Mouse (Mus musculus): ENCODE measurements at regions not wholly inside any gene's neighbourhood (a gene's known extent, or its start where the extent isn't known, plus 50 kb on each side); places are given as distances from the start of the nearest gene placed in this dataset.

DNA sequence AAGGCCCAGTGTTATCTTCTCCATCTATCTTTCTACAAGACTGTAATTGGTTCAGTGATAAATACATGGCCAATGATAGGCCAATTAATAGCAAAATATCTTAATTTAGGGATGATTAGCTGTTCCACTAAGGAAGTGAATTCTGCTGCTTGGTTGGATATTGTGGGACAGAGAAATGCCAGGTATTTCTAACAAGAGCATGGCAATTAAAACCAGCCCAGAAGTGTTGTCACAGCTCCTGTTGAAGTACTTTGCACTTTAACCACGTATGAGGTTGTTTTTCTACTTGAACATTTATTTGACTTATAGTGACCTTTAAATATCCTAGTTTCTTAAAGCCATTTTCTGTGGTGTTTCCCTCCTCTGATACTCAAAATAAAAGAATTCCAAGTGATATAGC is 65.7 kb upstream of the Acsl4 start:
- H3K27me3 ChIP-seq (ENCODE audit: insufficient read depth, low read length), result no peaks in the 10 kb centered on the region
- no peak for TF ChIP-seq TAL1 (conservative IDR thresholded peaks at IDR 0.05; ENCODE audit: low read depth, low read length)
- no peak for TF ChIP-seq CTCF (IDR thresholded peaks at IDR 0.05; ENCODE audit: low read depth, low read length)
- no peak for ATAC-seq (ENCODE audit: extremely low read depth, insufficient number of reproducible peaks, low FRiP score, poor library complexity, severe bottlenecking)

DNA sequence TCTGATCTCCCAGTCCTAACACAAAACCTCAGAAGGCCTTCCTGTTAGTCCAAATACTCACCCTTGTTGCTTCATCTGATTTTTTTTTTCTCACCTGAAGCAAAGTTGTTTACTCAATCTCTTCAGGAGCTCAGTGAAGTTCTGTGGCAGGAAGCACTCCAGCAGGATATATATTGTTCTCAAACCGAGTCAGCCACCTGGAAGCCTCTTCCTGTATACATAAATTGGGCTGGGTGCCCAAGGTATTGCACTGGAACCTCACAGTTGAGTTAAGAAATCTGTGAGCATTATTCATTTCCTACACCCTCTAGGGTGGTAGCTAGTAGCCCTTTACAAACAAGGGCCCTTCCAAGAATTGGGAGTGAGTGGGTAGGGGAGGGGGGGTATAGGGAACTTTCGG is 73.8 kb upstream of the Acsl4 start:
- ATAC-seq (ENCODE audit: extremely low read depth, insufficient number of reproducible peaks, low FRiP score, poor library complexity, severe bottlenecking), result no peak
- no peak for TF ChIP-seq GATA1 (IDR thresholded peaks at IDR 0.05; ENCODE audit: borderline replicate concordance, low read length)
- no peak for TF ChIP-seq GATA2 (IDR thresholded peaks at IDR 0.05; ENCODE audit: borderline replicate concordance, low read depth, low read length)
- no peak for TF ChIP-seq TAL1 (conservative IDR thresholded peaks at IDR 0.05; ENCODE audit: low read depth, low read length)
- TF ChIP-seq POLR2AphosphoS5 (IDR thresholded peaks at IDR 0.05; ENCODE audit: insufficient replicate concordance, low read depth, low read length), result no peak
- no peak for TF ChIP-seq CTCF (IDR thresholded peaks at IDR 0.05; ENCODE audit: low read depth, low read length)
- H3K27me3 ChIP-seq (ENCODE audit: insufficient read depth, low read length), result no peaks in the 10 kb centered on the region
- H3K4me3 ChIP-seq (ENCODE audit: low read depth, low read length), result no peak overlapping the region
- no peak for DNase-seq (ENCODE audit: low spot score)
- no peaks in the 10 kb centered on the region for H3K36me3 ChIP-seq (replicated peaks)
- no peaks in the 10 kb centered on the region for H3K9me3 ChIP-seq (replicated peaks)
- peaks cover 9% of the 10 kb centered on the region for H3K4me1 ChIP-seq (ENCODE audit: insufficient read depth, low read depth, low read length)

More for the DNA sequence above, 65.7 kb upstream of the Acsl4 start:
- H3K9me3 ChIP-seq (replicated peaks), result no peaks in the 10 kb centered on the region
- DNase-seq (ENCODE audit: low spot score), result no peak
- H3K36me3 ChIP-seq (replicated peaks), result no peaks in the 10 kb centered on the region
- no peak overlapping the region for H3K4me3 ChIP-seq (ENCODE audit: low read depth, low read length)
- peaks cover 3% of the 10 kb centered on the region; the same call in 1 of the 2 replicates for H3K4me1 ChIP-seq (ENCODE audit: insufficient read depth, low read depth, low read length)

DNA sequence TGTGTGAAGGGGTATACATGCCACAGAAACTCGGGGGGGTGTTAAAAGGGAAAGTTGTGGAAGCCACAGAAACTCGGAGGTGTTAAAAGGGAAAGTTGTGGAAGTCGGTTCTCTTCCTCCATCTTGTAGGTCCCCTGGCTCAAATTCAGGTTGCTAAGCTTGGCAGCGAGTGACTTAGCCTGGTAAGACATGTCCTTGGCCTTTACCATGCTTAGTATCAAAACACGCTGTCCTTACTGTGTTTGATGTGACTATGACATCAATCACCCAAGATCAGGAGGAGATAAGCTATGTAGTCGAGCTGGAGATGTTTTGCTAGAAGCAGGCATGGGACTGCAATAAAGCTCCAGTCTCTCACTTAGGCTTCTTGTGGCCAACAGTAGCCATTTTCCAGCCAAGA is 74.4 kb upstream of the Acsl4 start:
- Histone ChIP-seq H3K36me3 (replicated peaks) (no peaks in the 10 kb centered on the region), H3K4me3 (ENCODE audit: low read depth, low read length) (no peak overlapping the region), H3K9me3 (replicated peaks) (no peaks in the 10 kb centered on the region), H3K4me1 (ENCODE audit: insufficient read depth, low read depth, low read length) (peaks cover 15% of the 10 kb centered on the region), H3K27me3 (ENCODE audit: insufficient read depth, low read length) (no peaks in the 10 kb centered on the region)
- no peak for TF ChIP-seq GATA2 (IDR thresholded peaks at IDR 0.05; ENCODE audit: borderline replicate concordance, low read depth, low read length)
- TF ChIP-seq TAL1 (conservative IDR thresholded peaks at IDR 0.05; ENCODE audit: low read depth, low read length), result no peak
- no peak for TF ChIP-seq POLR2AphosphoS5 (IDR thresholded peaks at IDR 0.05; ENCODE audit: insufficient replicate concordance, low read depth, low read length)
- no peak for TF ChIP-seq GATA1 (IDR thresholded peaks at IDR 0.05; ENCODE audit: borderline replicate concordance, low read length)
- no peak for TF ChIP-seq CTCF (IDR thresholded peaks at IDR 0.05; ENCODE audit: low read depth, low read length)
- ATAC-seq (ENCODE audit: extremely low read depth, insufficient number of reproducible peaks, low FRiP score, poor library complexity, severe bottlenecking) (no peak), DNase-seq (ENCODE audit: low spot score) (no peak)

DNA sequence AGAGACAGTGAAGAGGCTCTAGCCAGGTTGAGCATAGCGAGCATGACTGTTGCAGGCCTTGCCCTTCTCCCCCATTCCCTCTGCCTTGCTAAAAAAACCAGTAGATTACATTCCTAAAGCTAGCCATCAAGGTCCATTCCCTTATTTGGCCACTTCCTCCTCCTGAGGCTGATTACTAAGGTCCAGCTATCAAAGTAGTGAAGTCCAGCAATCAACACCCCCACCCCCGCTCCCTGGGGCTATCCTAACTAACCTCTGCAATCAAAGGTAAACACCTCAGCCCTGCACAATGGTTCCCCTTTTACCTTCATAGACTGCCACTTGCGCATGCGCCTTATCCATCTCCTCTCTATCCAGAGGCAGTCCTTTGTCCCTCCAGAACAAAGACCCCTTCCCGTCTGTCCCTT is 77.5 kb upstream of the Acsl4 start:
- ATAC-seq (ENCODE audit: extremely low read depth, insufficient number of reproducible peaks, low FRiP score, poor library complexity, severe bottlenecking) (no peak), DNase-seq (ENCODE audit: low spot score) (no peak)
- no peaks in the 10 kb centered on the region for H3K36me3 ChIP-seq (replicated peaks)
- H3K4me1 ChIP-seq (ENCODE audit: insufficient read depth, low read depth, low read length), result peaks cover 13% of the 10 kb centered on the region
- no peak overlapping the region for H3K4me3 ChIP-seq (ENCODE audit: low read depth, low read length)
- no peaks in the 10 kb centered on the region for H3K27me3 ChIP-seq (ENCODE audit: insufficient read depth, low read length)
- TF ChIP-seq GATA1 (IDR thresholded peaks at IDR 0.05; ENCODE audit: borderline replicate concordance, low read length) (no peak), POLR2AphosphoS5 (IDR thresholded peaks at IDR 0.05; ENCODE audit: insufficient replicate concordance, low read depth, low read length) (no peak), TAL1 (conservative IDR thresholded peaks at IDR 0.05; ENCODE audit: low read depth, low read length) (no peak), GATA2 (IDR thresholded peaks at IDR 0.05; ENCODE audit: borderline replicate concordance, low read depth, low read length) (no peak), CTCF (IDR thresholded peaks at IDR 0.05; ENCODE audit: low read depth, low read length) (no peak)
- H3K9me3 ChIP-seq (replicated peaks), result no peaks in the 10 kb centered on the region

DNA sequence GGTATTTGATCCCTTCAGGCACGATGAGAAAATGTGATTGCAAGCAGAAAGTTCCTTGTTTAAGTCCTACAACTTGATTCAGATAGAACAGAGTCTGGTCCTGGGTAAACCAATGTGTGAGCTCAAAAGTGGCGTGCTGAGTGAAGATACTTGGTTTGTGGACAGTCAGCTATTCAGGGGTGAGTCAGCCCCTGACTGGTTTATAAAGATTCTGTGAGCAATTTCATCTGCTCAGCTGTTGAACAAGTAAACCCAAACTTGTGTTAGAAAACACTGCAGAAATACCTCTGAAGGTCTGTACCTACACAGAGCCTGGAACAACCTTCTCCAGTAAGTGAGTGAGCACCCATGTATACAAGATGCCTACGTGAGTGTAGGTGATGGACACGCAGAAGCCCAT is 78.1 kb upstream of the Acsl4 start:
- H3K27me3 ChIP-seq (ENCODE audit: insufficient read depth, low read length), result no peaks in the 10 kb centered on the region
- no peak for DNase-seq (ENCODE audit: low spot score)
- no peaks in the 10 kb centered on the region for H3K9me3 ChIP-seq (replicated peaks)
- no peaks in the 10 kb centered on the region for H3K36me3 ChIP-seq (replicated peaks)
- peaks cover 13% of the 10 kb centered on the region for H3K4me1 ChIP-seq (ENCODE audit: insufficient read depth, low read depth, low read length)
- ATAC-seq (ENCODE audit: extremely low read depth, insufficient number of reproducible peaks, low FRiP score, poor library complexity, severe bottlenecking), result no peak
- TF ChIP-seq TAL1 (conservative IDR thresholded peaks at IDR 0.05; ENCODE audit: low read depth, low read length) (no peak), POLR2AphosphoS5 (IDR thresholded peaks at IDR 0.05; ENCODE audit: insufficient replicate concordance, low read depth, low read length) (no peak), GATA1 (IDR thresholded peaks at IDR 0.05; ENCODE audit: borderline replicate concordance, low read length) (no peak), CTCF (IDR thresholded peaks at IDR 0.05; ENCODE audit: low read depth, low read length) (no peak), GATA2 (IDR thresholded peaks at IDR 0.05; ENCODE audit: borderline replicate concordance, low read depth, low read length) (no peak)
- no peak overlapping the region for H3K4me3 ChIP-seq (ENCODE audit: low read depth, low read length)

DNA sequence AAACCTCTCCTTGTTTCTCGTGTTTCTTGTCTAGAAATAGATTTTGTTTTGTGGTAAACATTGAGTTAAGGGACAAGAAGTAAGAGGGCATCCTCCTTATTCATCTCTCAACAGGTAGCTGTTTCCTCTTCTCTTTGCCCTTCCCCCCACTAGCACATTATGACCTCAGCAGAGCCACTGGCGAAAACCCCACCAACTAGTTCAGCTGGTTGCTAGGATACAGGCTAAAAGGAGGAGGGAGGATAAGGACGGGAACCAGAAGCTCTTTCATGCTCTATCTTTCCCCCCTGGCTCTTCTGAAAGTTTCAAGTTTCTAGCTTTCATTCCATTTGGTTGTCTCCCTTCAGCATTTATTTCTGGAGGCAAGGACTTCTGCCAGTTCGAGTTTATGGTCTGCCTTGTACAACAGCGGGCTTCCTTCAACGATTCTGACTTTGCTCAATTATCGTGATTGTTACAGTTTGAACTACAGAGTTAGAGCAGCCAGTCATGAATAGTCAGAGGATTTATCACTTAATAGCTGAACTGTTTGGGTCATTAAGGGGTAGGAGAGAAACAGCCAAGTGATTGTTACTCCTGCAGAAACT is 78.8 kb upstream of the Acsl4 start:
- H3K4me3 ChIP-seq (ENCODE audit: low read depth, low read length), result no peak overlapping the region
- H3K36me3 ChIP-seq (replicated peaks), result no peaks in the 10 kb centered on the region
- no peaks in the 10 kb centered on the region for H3K27me3 ChIP-seq (ENCODE audit: insufficient read depth, low read length)
- DNase-seq (ENCODE audit: low spot score), result no peak
- no peaks in the 10 kb centered on the region for H3K9me3 ChIP-seq (replicated peaks)
- peaks cover 13% of the 10 kb centered on the region for H3K4me1 ChIP-seq (ENCODE audit: insufficient read depth, low read depth, low read length)
- no peak for ATAC-seq (ENCODE audit: extremely low read depth, insufficient number of reproducible peaks, low FRiP score, poor library complexity, severe bottlenecking)
- TF ChIP-seq POLR2AphosphoS5 (IDR thresholded peaks at IDR 0.05; ENCODE audit: insufficient replicate concordance, low read depth, low read length) (no peak), TAL1 (conservative IDR thresholded peaks at IDR 0.05; ENCODE audit: low read depth, low read length) (no peak), GATA1 (IDR thresholded peaks at IDR 0.05; ENCODE audit: borderline replicate concordance, low read length) (no peak)

DNA sequence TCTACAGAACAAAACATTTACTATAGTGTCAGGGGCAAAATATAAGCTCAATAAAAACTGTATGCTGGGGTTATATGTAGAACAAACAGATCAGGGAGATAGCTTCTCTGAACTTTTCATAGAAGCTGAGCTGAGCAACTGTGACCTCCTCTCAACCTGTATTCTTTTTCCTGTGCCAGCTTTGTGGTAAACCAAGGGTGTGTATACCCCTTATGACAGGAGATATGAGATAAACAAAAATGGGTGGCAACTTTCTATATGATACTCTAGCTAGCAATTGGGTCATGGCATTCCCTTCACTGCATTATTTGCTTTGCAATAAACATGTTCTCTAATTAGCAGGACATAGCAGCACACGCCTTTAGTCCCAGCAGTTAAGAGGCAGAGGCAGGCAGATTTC is 79.7 kb upstream of the Acsl4 start:
- Histone ChIP-seq H3K4me3 (ENCODE audit: low read depth, low read length) (no peak overlapping the region), H3K4me1 (ENCODE audit: insufficient read depth, low read depth, low read length) (peaks cover 11% of the 10 kb centered on the region; the same call in 1 of the 2 replicates), H3K36me3 (replicated peaks) (no peaks in the 10 kb centered on the region), H3K27me3 (ENCODE audit: insufficient read depth, low read length) (no peaks in the 10 kb centered on the region), H3K9me3 (replicated peaks) (no peaks in the 10 kb centered on the region)
- ATAC-seq (ENCODE audit: extremely low read depth, insufficient number of reproducible peaks, low FRiP score, poor library complexity, severe bottlenecking), result no peak
- no peak for TF ChIP-seq GATA1 (IDR thresholded peaks at IDR 0.05; ENCODE audit: borderline replicate concordance, low read length)
- no peak for TF ChIP-seq CTCF (IDR thresholded peaks at IDR 0.05; ENCODE audit: low read depth, low read length)
- TF ChIP-seq POLR2AphosphoS5 (IDR thresholded peaks at IDR 0.05; ENCODE audit: insufficient replicate concordance, low read depth, low read length), result no peak
- TF ChIP-seq TAL1 (conservative IDR thresholded peaks at IDR 0.05; ENCODE audit: low read depth, low read length), result no peak
- TF ChIP-seq GATA2 (IDR thresholded peaks at IDR 0.05; ENCODE audit: borderline replicate concordance, low read depth, low read length), result no peak
- DNase-seq (ENCODE audit: low spot score), result no peak
